Mouse (Mus musculus): Measurements from ENCODE around the gene Iffo1.

Gene Iffo1

DNA sequence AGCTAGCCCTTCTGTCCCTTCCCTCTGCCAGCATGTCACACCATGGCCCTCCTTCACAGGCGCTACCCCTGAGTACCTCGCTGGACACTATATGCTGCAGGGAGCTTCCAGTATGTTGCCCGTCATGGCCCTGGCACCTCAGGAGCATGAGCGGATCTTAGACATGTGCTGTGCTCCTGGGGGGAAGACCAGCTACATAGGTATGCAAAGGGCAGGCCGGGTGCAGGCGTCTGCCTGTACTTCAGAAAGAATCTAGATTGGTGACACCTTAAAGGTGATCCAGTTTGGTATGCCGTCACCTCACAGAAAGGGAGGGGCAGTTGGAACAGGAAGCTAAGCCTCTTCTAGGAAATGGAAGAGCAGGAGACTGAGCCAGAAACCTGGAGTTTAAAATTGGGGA, 5.3 kb upstream of the Iffo1 start:
- no peak for DNase-seq (ENCODE audit: inconsistent ontology term)

DNA sequence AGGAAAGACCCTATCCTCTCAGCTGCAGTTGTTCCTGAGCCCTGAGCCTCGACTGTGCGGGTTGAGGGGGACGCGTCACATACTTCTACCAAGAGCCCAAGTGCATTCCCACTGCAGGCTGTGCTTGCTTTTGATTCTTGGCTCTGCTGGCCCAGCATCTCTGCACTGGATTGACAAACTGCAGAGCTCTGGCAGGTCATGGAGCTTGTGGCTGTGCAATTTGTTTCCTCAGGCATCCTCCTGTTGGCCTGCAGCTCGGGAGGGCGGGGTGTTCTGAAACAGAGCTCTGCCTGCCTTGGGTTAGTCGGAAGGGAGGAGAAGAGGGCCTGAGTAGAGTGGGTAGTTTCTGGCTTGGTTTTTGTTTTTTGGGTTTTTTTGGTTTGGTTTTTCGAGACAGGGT, 2.6 kb upstream of the Iffo1 start:
- DNase-seq (ENCODE audit: inconsistent ontology term): no peak

DNA sequence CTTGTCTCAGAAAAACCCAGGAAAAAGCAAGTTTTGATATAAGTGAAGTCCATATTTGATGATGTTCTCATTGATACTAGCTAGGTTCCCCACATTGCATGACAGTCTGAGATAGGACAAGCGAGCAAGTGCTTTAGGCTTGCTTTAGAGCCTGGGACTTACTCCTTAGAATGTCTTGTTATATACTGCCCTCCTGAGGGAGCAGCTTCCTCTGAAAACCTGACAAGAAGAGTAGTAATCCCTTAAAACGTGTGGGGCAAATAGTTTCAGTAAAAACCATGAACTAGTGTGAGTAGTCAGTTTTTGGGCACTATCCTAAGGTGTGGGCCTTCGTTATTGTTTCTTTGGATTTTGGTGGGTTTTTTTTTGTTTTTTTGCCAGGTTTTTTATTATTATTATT, 1.9 kb upstream of the Iffo1 start:
- DNase-seq (ENCODE audit: inconsistent ontology term): no peak

- DNase-seq (ENCODE audit: inconsistent ontology term): no peak
Observed at GRCm38 (mm10) chr6:125143904-125144303, 1.1 kb upstream of the Iffo1 start.

GRCm38 (mm10) chr6:125145479-125145951, 474 bp downstream of the Iffo1 start:
- no peak for DNase-seq (ENCODE audit: inconsistent ontology term)

DNA sequence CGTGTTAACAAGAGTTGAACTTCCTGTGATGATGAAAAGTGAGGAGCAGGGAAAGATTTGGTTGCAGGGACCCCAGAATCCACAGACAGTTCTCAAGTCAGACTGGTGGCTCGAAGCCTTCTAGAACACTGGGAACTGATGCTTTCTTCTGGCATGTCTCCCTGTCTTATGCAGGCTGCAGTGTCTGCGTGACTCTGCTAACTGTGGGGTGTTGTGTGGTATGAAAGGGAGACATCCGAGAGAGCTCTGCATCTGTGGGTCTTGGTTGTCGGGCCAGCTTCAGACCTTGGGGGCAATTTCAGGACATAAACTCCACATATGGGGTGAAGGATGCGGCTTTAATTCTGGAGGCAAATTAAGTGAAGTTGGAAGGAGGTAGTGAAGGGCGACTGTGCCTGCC, 1.1 kb downstream of the Iffo1 start:
- DNase-seq (ENCODE audit: inconsistent ontology term): no peak

GRCm38 (mm10) chr6:125146797-125147196, 1.8 kb downstream of the Iffo1 start:
- peak; percentile 26 for DNase-seq (ENCODE audit: inconsistent ontology term)

DNA sequence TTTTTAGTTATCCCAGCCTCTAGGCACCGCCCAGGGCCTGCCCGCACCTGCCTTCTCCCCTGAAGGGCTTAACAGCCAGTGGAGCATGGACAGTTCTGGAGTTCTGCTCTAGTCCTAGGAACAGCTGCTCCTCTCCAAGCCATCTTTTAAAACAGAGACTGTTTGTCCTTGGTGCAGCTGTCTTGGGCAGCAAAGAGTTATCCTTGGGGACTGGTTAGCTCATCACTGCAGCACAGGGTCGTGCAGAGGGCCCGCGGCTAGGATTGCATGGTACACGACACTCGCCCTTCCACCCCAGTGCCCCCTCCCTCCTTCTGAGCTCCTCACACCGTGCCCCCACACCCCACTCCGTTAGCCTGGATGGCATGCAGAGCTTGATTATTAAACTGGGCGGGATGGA, 2.3 kb downstream of the Iffo1 start:
- DNase-seq (ENCODE audit: inconsistent ontology term): no peak

DNA sequence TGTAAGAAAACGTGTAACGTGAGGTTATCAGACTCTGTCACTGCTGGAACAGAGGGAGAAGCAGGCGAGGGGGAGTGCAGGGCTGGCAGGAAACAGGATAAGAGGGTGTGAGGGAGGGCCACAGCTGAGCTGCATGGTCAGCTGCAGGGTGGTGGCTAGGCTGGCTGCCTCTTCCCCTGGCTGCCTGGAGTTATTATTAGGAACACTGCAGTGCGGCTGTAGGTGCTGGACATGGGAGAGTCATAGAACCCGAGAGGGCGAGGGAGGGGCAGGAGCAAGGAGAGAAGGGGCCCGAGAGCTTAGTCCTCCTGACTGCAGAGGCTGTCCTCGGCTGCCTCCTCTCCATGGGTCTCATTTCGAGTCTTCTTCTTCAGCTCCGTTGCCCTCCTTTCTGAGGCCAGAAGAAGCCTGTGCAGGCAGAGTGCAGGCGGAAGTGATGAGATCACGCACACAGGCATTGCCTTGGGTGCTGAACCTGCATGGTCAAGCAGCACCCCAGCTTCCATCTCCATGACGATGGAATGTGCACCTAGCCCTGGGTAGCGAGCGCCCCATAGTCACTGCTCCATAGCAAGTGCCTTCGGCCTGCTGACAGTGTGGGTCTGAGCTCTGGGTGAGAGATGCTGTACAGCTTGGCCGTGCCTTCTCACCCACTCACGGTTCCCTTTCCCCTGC, 3.3 kb downstream of the Iffo1 start:
- peak; percentile 50 for DNase-seq (ENCODE audit: inconsistent ontology term)

- peak; percentile 82 for DNase-seq (ENCODE audit: inconsistent ontology term)
Observed at GRCm38 (mm10) chr6:125148926-125149568, 4.0 kb downstream of the Iffo1 start.

DNA sequence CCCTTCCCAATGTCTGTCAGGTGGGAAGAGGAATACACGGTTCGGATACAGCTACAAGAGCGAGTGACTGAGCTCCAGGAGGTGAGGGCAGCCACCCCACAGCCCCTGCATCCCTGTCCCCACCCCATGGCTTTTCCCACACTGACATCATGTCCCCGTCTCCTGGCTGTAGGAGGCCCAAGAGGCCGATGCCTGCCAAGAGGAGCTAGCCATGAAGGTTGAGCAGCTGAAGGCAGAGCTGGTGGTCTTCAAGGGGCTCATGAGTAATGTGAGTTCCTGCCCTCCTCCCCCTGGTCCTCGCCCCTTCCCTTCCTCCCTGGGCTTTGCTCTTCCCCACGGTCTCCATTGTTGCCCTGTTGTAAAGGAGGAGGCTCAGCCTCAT, 4.5 kb downstream of the Iffo1 start:
- no peak for DNase-seq (ENCODE audit: inconsistent ontology term)

- no peak for DNase-seq (ENCODE audit: inconsistent ontology term)
Observed at GRCm38 (mm10) chr6:125152212-125153017, 7.4 kb downstream of the Iffo1 start.

- no peak for DNase-seq (ENCODE audit: inconsistent ontology term)
Observed at GRCm38 (mm10) chr6:125153018-125153389, 8.0 kb downstream of the Iffo1 start.

DNA sequence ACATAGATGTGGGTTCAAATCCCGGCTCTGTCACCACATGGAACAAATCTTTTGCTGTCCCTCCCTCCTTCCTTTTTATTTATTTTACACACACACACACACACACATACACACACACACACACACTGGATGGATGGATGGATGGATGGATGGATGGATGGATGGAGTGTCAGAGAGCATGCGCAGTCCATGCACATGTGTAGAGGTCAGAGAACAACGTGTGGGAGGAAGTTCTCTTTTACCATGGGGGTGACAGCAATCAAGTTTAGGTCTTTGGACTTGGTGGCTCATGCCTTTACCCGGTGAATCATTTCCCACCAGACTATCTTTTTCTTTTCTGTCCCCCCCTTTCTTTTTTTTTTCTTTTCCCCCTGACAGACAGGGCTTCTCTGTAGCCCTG, 8.6 kb downstream of the Iffo1 start:
- DNase-seq (ENCODE audit: inconsistent ontology term): no peak

DNA sequence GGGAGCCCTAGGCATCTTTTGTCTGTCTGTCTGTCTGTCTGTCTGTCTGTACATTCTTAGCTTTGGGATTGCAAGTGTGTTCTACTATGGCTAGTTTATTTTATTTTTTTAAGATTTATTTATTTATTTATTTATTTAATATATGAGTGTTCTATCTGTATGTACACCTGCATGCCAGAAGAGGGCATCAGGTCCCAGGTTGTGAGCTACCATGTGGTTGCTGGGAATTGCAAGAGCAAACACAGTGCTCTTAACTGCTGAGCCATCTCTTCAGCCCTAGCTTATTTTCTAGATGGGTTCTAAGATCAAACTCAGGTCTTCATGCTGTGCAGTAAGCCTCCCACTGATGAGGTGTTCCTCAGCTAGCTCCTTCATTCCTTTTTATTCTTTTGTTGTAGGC, 9.5 kb downstream of the Iffo1 start:
- DNase-seq (ENCODE audit: inconsistent ontology term): no peak

DNA sequence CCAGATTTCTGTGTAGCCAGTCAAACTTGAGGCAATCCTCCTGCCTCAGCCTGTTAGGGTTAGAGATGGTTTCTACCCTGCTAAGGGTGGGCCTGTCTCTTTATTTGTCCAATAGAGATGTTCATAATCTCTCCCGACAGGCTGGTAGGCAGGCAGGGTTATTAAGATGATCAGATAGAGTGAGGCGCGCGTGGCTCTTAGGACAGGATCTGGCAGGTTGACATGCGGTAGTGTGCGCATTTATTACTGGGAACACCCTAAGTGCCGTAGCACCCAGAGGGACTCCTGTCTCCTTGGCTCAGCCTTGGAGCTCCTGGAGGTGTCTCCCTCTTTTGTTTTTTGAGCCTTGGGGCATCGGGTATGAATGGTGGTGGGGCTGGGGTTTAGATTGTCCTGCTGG, 10.2 kb downstream of the Iffo1 start:
- DNase-seq (ENCODE audit: inconsistent ontology term): no peak

- DNase-seq (ENCODE audit: inconsistent ontology term): peak; percentile 46
Observed at GRCm38 (mm10) chr6:125156491-125156890, 11.4 kb downstream of the Iffo1 start.

DNA sequence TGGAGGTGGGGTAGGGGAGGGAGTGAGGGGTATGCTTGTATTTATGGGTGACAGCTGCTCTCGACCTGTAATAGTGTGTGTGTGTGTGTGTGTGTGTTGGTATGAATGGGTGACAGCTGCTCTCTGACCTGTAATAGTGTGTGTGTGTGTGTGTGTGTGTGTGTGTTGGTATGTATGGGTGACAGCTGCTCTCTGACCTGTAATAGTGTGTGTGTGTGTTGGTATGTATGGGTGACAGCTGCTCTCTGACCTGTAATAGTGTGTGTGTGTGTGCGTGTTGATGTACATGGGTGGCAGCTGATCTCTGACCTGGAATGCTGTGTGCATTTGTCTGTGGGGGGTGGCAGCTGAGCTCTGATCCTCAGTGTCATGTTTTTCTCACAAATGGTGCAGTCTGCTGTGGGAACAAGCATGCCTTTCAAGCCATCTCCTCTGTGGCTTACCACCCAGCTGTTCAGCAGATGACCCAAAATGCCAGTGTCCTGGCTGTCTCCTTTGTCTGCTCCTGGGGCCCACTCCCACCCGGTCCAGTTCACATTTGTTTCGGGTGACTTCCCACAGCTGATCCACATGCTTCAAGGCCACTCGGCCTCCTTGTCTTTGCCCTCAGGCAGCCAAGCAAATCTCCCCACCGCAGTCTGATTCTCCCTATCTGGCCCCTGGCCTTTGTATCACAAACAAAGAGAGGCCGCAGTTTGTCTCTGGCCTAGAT, 12.0 kb downstream of the Iffo1 start:
- DNase-seq (ENCODE audit: inconsistent ontology term): peak; percentile 99

DNA sequence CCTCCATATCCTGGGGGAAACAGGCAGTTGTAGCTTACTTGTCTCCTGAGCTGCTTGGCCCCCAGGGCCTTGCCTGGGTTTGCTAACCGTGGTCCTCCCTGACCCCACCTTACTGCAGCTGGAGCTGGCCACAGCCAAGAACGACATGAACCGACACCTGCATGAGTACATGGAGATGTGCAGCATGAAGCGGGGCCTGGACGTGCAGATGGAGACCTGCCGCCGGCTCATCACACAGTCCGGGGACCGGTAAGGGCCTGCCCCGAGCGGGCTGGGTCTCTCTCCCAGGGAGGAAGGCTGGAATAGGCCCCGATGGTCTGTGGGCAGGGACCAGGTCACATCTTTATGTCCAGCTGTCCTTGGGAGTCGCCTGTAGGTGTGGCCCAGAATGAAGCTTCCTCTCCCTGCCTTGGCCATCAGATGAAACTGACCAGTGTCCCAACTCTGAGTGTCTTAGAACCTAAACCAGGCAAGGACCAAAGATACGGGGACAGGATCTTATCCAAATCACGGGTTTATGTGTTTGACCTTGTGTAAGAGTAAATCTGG, 14.0 kb downstream of the Iffo1 start:
- no peak for DNase-seq (ENCODE audit: inconsistent ontology term)

GRCm38 (mm10) chr6:125159773-125160557, 14.9 kb downstream of the Iffo1 start:
- no peak for DNase-seq (ENCODE audit: inconsistent ontology term)

DNA sequence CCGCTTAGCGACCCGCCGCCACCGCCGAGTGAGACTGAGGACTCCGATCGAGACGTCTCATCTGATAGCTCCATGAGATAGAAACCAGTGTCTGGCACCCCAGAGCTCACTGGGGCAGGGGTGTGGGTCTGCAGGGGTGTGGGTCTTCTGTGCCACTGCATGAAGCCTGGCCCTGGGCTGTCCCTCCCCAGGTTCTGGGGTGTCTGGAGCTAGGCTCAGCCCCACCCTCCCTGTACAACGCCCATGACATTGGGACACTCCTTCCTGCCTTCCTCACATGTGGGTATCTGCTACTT, 15.5 kb downstream of the Iffo1 start:
- peak; percentile 53 for DNase-seq (ENCODE audit: inconsistent ontology term)

Measured in Muller cell, postnatal 12 days (primary cell).